Mouse (Mus musculus): ENCODE measurements at regions not wholly inside any gene's neighbourhood (a gene's known extent, or its start where the extent isn't known, plus 50 kb on each side); places are given as distances from the start of the nearest gene placed in this dataset.

DNA sequence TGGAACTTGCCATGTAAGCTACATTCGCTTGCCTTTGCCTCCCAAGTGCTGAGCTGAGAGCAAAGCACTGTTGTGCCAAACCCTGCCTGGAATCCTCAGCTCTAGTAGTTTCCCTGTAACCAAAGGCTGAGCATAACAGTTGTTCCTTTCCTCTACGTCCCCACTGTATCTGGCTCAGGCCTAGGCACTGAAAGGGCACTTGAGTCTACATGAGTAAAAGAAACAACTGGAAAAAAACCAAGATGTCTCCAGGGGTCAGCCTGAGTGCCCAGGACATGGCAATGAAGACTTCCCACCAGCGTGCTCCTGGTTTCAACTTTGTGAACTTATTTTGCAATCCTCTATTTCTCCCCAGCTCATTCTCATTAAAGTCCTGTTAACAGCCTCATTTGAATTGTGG, 150.5 kb upstream of the Bcl6 start:
- no peak for ATAC-seq

- no peak for ATAC-seq
Measured at GRCm38 (mm10) chr16:24137266-24138033, 148.8 kb upstream of the Bcl6 start.

GRCm38 (mm10) chr16:24136483-24137148, 148.0 kb upstream of the Bcl6 start:
- no peak for ATAC-seq

GRCm38 (mm10) chr16:24135841-24136240, 147.2 kb upstream of the Bcl6 start:
- no peak for ATAC-seq

- no peak for ATAC-seq
Measured at GRCm38 (mm10) chr16:24135351-24135750, 146.7 kb upstream of the Bcl6 start.

GRCm38 (mm10) chr16:24134486-24135050, 145.9 kb upstream of the Bcl6 start:
- no peak for ATAC-seq

- ATAC-seq: no peak
Measured at GRCm38 (mm10) chr16:24130646-24131045, 142.0 kb upstream of the Bcl6 start.

DNA sequence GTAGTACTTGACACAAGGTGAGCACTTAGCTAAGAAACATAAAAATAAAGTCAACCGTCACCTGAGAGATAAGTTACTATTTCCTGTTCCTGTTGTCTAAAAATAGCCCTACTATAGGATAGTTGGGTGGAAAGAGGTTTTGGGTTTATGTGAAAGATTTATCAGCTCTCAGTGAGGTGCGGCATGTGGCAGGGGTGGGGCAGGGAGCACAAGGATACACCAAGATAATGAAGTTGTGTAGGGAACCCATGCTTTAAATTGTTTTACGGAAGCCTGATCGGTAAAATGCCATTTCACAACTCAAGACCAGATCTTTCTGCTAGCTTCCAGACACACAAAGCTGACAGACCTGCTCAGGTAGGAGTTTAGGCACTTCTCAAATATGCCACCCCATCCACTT, 141.0 kb upstream of the Bcl6 start:
- no peak for ATAC-seq

DNA sequence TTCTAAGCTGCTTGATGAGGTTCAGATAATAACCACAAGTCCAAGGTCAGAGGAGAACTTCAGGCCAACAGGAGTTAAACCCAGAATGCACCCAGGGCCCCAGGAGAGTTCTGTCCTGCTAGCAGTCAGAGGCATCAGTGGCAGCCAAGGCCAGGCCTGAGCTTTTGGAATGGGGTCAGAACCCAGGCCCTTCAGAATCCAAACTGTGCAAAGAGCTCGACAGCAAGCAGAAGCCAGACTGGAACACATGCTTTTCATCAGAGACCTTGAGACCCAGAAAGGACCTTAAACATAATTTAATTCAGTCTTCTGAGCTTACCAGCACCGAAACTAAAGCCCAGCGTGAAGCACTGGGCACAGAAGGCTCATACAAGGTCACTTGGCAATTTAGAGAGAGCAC, 139.9 kb upstream of the Bcl6 start:
- ATAC-seq: no peak

DNA sequence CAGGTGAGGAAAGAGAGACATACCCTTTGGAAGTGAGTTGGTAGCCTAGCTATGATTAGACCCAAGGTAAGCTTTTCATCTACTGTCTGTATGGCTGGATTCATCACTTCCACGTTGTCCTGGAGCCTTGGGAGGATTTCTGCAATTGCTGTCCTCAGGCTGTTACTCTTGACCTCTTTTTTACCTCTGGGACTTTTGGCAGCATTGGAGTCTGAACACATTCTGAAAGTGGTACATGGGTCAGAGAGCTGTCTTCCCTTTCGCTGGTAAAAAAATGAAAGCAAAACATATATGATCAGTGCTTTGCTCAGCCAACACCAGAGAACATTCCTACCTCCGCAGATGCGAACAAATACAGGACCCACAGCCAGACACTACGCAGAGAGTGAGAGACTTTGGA, 136.1 kb upstream of the Bcl6 start:
- ATAC-seq: no peak

- ATAC-seq: no peak
Measured at GRCm38 (mm10) chr16:24124083-24124482, 135.4 kb upstream of the Bcl6 start.

GRCm38 (mm10) chr16:24121633-24122032, 133.0 kb upstream of the Bcl6 start:
- ATAC-seq: no peak

- ATAC-seq: no peak
Measured at GRCm38 (mm10) chr16:24120836-24121235, 132.2 kb upstream of the Bcl6 start.

DNA sequence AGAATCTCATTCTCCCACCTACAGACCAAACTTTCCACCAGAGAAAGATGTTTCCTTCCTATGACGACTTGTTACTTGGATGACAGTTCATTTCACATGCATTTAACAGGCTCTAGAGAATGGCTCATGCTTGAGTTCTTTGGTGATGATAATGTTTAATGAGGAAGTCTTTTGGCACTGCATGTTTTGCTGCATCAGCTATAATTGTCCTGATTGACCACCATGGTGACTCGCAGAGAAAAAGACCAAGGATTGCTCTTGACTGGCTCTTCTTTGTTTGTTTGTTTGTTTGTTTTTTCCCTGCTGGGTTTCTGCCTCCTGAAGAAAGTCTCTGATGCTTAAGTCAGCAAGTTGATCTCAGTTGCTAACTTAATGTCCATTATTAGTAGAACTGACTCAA, 129.8 kb upstream of the Bcl6 start:
- no peak for ATAC-seq

DNA sequence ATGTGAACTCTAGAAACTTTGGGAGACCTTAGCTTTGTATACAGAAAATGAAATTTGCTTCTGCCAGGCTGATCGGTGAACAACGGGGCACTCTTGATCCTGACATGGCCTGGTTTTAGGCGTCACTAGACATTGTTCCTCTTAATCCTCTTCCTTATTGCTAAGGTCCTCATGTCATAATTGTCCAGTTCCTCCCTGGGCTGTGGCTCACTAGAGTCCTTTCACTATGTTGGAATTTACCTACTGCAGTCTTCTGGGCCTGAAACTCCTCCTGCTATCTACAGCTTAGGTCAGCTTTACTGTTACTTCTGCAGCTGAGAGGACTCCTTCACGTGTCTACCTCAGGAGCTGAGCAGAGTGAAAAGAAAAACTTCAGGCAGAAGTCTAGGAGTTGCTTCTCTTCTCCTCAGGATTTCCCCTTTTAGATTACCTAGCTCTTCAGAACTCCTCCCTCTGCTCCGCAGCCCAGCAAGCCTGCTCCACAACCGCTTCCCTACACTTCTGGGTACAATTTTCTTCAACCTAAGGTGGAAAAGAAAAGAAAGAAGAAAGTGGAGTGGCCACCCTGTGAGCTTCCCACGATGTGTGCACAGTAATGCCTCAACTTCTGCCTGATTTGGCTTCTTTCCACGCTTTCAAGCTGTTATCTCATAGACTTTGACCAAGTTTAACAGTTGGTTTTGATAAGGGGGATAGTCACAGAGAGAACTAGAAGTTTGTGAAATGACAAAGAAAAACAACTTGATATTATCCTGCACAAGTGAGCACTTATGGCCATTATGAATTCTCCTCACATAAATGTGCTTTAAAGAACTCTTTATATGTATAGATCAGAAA, 114.4 kb upstream of the Bcl6 start:
- no peak for ATAC-seq

DNA sequence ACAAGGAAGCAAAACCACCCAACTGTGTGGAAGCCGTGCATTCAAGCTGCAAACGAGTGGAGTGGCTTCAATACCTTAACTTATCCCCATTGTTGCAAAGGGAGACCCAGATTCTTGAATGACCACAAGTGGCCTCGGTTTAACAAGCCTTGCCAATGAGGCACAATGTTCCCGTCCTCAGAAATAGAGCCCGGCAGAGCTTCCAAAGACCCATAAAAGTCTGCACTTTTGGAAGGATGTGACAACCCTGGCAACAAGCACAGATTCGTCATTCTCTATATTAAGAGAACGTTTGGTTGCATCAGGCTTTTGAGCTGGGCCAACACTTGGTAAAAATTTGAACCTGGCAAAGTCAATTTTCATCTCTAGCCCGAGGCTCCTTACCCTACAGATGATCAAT, 108.9 kb upstream of the Bcl6 start:
- ATAC-seq: no peak

- ATAC-seq: no peak
Measured at GRCm38 (mm10) chr16:24096076-24096475, 107.4 kb upstream of the Bcl6 start.

DNA sequence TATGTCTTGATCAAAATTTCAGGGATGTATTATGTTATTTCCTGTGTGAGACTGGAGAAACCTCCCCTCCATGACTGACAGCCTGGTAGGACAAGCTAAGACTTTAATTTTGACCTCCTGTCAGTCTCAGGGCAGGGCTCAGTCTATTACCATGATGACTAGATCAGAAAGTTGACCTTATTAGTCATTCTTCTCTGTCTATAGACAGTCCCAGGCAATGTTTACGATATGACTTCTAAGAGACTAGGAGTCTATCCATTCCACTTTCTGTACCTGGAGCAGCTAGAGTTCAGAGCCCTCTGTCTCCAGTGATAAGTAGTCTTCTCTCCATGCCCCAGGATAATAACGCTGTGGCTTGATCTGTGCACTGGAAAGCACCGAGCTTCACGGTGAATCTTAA, 107.0 kb upstream of the Bcl6 start:
- no peak for ATAC-seq

- no peak for ATAC-seq
Measured at GRCm38 (mm10) chr16:24094566-24094965, 105.9 kb upstream of the Bcl6 start.

DNA sequence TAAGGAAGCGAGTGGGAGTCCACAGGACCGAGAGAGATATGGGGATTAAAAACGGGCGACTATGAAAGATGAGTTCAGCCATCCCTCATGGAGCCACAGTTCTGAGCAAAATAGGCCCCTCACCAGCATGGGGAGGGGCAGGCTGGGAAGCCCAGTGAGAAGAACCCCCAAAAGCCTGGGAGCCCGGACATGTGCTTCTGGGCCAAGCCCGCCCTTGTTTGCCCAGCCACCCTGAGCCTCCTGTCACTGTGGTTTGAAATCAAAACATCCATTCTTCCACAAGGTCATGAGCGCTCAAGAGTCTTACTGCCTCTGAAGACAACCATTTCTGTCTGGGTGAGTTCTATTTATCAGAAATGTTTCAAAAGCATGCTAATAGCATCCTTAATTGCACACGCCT, 105.0 kb upstream of the Bcl6 start:
- no peak for ATAC-seq

DNA sequence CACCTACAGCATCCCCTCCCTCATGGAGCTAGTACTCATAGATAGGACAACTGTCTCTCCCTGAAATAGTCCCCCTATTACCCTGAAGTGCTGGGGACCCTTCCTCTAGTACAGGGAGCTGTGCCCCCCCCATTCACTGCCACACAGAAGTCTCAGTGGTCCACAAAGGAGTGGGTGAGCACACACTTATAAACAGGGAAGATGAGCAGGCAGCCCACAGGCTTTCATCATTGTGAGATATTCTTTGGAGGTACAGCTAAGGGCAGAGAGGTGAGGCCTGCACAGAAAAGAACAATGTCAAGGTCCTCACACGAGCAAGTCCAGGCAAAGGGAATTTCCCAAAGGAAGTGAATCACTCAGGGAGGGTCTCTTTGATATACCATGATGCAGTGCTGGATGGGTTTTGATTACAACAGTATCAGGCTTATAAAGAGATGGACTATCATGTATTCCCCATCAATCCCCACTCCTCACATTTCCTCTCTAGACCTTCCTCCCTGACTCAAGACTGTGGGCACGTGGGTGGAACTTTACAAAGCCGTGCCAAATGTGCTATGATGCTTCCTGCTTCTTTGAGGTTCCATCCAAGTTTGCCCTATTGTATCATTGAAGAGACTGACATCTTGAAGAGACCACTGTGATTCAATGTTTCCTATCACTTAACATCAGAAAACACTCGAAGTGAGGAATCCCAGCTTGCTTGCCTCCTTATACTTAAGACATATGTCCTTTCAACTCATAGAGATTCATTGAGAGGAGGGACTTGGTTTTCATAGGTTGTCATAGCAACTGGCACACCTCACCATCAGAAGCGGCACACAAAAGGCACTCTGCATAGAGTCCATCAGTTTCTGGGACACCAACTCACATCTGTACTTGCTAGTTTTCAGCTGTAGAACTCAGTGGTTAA, 104.2 kb upstream of the Bcl6 start:
- peak; percentile 23 for ATAC-seq

DNA sequence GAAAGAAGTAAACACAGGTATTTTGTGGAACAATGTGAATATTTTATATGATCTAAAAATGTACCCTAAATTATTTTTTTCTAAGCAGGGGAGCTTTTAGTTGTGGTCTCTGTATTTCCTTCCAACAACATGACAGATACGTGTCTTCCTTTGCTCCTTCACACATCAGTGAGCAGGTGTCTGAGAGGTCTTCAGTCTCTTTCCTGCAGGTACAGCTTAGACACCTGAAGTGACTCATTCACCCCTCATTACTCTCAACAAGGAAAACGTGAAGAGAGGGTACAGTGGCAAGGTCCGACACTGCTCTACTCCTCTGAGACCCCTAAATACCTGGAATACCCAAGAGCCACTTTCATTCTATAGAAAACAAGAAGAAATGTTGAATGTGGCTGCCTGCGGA, 103.5 kb upstream of the Bcl6 start:
- ATAC-seq: no peak
